Mouse (Mus musculus) forebrain, postnatal 0 days (tissue): ENCODE data around the gene Spo11. TPM values are rescaled to one million over a fixed set of nuclear protein-coding genes. Genes with fewer than 3 reads are reported as not detected.

Experiments used
- ATAC-seq: fragments of 200-750 bp; cut with Nextera tagmentation; 2 replicates; pipeline ENCODE4 v1.8.0; 2017; ENCODE audit warnings: mild to moderate bottlenecking, moderate library complexity
- DNase-seq: peaks from one replicate; pipeline ENCODE4 v3.0.0-alpha.2; 2015
- H3K27ac ChIP-seq: fragments of 300-500 bp; sonication (generic); 2 replicates; pipeline ENCODE4 v1.5.1; 2014; ENCODE audit warnings: low read depth, mild to moderate bottlenecking, antibody characterized with exemption, low read length, moderate library complexity, mixed read lengths
- H3K27me3 ChIP-seq: fragments of 300-500 bp; sonication (generic); 2 replicates; pipeline ENCODE4 v1.6.1; 2014; ENCODE audit warnings: mild to moderate bottlenecking, low read length, mixed read lengths; ENCODE audit not compliant: insufficient read depth
- H3K36me3 ChIP-seq: fragments of 300-500 bp; sonication (generic); 2 replicates; pipeline ENCODE4 v1.6.1; 2014; ENCODE audit warnings: mild to moderate bottlenecking, moderate library complexity; ENCODE audit not compliant: insufficient read depth
- H3K4me1 ChIP-seq: fragments of 300-500 bp; sonication (generic); 2 replicates; pipeline ENCODE4 v1.6.1; 2014; ENCODE audit warnings: antibody characterized with exemption; ENCODE audit not compliant: insufficient read depth
- H3K4me2 ChIP-seq: fragments of 300-500 bp; sonication (generic); 2 replicates; pipeline ENCODE4 v1.6.1; 2014; ENCODE audit warnings: low read depth, mild to moderate bottlenecking, moderate library complexity
- H3K4me3 ChIP-seq: fragments of 300-500 bp; sonication (generic); 2 replicates; pipeline ENCODE4 v1.5.1; 2014; ENCODE audit warnings: low read depth, low read length, mixed read lengths
- H3K9ac ChIP-seq: fragments of 300-500 bp; sonication (generic); 2 replicates; pipeline ENCODE4 v1.6.1; 2014; ENCODE audit warnings: mild to moderate bottlenecking
- H3K9me3 ChIP-seq: fragments of 300-500 bp; sonication (generic); 2 replicates; pipeline ENCODE4 v1.6.1; 2016; ENCODE audit warnings: low read length
- CTCF ChIP-seq: sonication (generic); IDR thresholded peaks from 2 replicates; pipeline ENCODE4 v1.5.1; 2016; ENCODE audit warnings: antibody characterized with exemption, control low read depth, low read depth
- WGBS: fragments of 180-500 bp; shearing (Covaris S2); extraction: QIAGEN DNeasy Blood & Tissue Kit; methylation state at CpG from one replicate; pipeline ENCODE4 v1.1.7; 2014; 5-methylcytosine and 5-hydroxymethylcytosine counted together
- polyA plus RNA-seq: library from polyadenylated mRNA; unstranded; fragments of >200 nt; fragmentation: Nextera tagmentation; extraction: Ambion mirVana; gene quantifications from 2 replicates; pipeline ENCODE4 v1.2.1, GENCODE M21; 2015
- total RNA-seq: library from RNA; depleted of rRNA; stranded (reverse); fragments of >200 nt; gene quantifications from 2 replicates; pipeline ENCODE4 v1.2.3, GENCODE M21; 2014

Spo11 gene
- total and polyA plus RNA-seq, 2 experiments from 2014 or later, result 1.1 to 1.3 TPM

GRCm38 (mm10) chr2:173030591-173031338 is 53.3 kb downstream of the Spo11 start:
- Histone ChIP-seq H3K4me2 (no peak overlapping the region), H3K27me3 (no peaks in the 10 kb centered on the region), H3K27ac (no peak overlapping the region), H3K9ac (no peak overlapping the region), H3K36me3 (peaks cover 42% of the 10 kb centered on the region), H3K4me3 (no peak overlapping the region), H3K4me1 (no peaks in the 10 kb centered on the region), H3K9me3 (no peaks in the 10 kb centered on the region)
- WGBS, result 82% methylated on average over 12 of the region's 12 CpGs
- no peak for TF ChIP-seq CTCF
- no peak for ATAC-seq
- DNase-seq, result no peak

- Histone ChIP-seq H3K36me3 (peaks cover 40% of the 10 kb centered on the region), H3K4me2 (no peak overlapping the region), H3K9ac (no peak overlapping the region), H3K4me1 (no peaks in the 10 kb centered on the region), H3K9me3 (no peaks in the 10 kb centered on the region), H3K4me3 (no peak overlapping the region), H3K27me3 (no peaks in the 10 kb centered on the region), H3K27ac (no peak overlapping the region)
- DNase-seq (no peak), ATAC-seq (no peak)
- 95% methylated on average over 13 of the region's 13 CpGs for WGBS
- TF ChIP-seq CTCF, result no peak
These were observed 56.0 kb downstream of the Spo11 start for GRCm38 (mm10) chr2:173033531-173033930.

DNA sequence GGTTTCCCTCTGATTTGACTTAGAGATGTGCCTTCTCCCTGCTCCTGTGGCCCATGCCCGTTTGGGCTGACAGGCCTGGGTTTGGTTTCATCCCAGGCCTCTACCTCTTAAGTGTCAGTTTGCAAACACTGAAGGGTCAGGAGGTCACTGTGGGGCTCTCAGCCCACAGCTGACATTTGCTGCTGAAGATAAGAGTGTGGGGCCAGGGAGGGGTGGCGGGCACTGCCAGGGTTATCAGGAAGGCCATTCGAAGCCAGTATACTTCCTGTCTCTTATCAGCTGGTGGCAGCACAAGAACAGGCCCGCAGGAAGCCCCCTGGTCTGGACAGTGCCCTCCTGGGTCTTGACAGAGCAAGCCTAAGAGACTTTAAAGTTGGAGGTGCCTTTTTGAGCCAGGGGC is 57.5 kb downstream of the Spo11 start:
- TF ChIP-seq CTCF, result no peak
- 82% methylated on average over 4 of the region's 4 CpGs for WGBS
- ATAC-seq (no peak), DNase-seq (no peak)
- Histone ChIP-seq H3K9me3 (no peaks in the 10 kb centered on the region), H3K27ac (no peak overlapping the region), H3K36me3 (peaks cover 36% of the 10 kb centered on the region), H3K9ac (no peak overlapping the region), H3K4me2 (no peak overlapping the region), H3K27me3 (no peaks in the 10 kb centered on the region), H3K4me3 (no peak overlapping the region), H3K4me1 (no peaks in the 10 kb centered on the region)

GRCm38 (mm10) chr2:173035653-173036052 is 58.2 kb downstream of the Spo11 start:
- TF ChIP-seq CTCF, result no peak
- Histone ChIP-seq H3K4me2 (no peak overlapping the region), H3K27me3 (no peaks in the 10 kb centered on the region), H3K4me3 (no peak overlapping the region), H3K9me3 (no peaks in the 10 kb centered on the region), H3K36me3 (peaks cover 31% of the 10 kb centered on the region), H3K9ac (no peak overlapping the region), H3K4me1 (no peaks in the 10 kb centered on the region), H3K27ac (no peak overlapping the region)
- DNase-seq (no peak), ATAC-seq (no peak)
- WGBS, result 87% methylated on average over 5 of the region's 5 CpGs

GRCm38 (mm10) chr2:173036055-173036454 is 58.6 kb downstream of the Spo11 start:
- Histone ChIP-seq H3K4me2 (no peak overlapping the region), H3K4me1 (no peaks in the 10 kb centered on the region), H3K9ac (no peak overlapping the region), H3K36me3 (peaks cover 30% of the 10 kb centered on the region), H3K4me3 (no peak overlapping the region), H3K27me3 (no peaks in the 10 kb centered on the region), H3K27ac (no peak overlapping the region), H3K9me3 (no peaks in the 10 kb centered on the region)
- WGBS, result 94% methylated on average over 5 of the region's 5 CpGs
- TF ChIP-seq CTCF, result no peak
- no peak for ATAC-seq
- DNase-seq, result no peak

GRCm38 (mm10) chr2:173036611-173037010 is 59.1 kb downstream of the Spo11 start:
- no peak for TF ChIP-seq CTCF
- H3K4me1 ChIP-seq, result no peaks in the 10 kb centered on the region
- no peak overlapping the region for H3K9ac ChIP-seq
- ATAC-seq, result no peak
- no peak for DNase-seq
- H3K4me3 ChIP-seq, result no peak overlapping the region
- H3K27ac ChIP-seq, result no peak overlapping the region
- no peaks in the 10 kb centered on the region for H3K27me3 ChIP-seq
- H3K9me3 ChIP-seq, result no peaks in the 10 kb centered on the region
- 77% methylated on average over 4 of the region's 4 CpGs for WGBS
- no peak overlapping the region for H3K4me2 ChIP-seq
- peaks cover 25% of the 10 kb centered on the region for H3K36me3 ChIP-seq

DNA sequence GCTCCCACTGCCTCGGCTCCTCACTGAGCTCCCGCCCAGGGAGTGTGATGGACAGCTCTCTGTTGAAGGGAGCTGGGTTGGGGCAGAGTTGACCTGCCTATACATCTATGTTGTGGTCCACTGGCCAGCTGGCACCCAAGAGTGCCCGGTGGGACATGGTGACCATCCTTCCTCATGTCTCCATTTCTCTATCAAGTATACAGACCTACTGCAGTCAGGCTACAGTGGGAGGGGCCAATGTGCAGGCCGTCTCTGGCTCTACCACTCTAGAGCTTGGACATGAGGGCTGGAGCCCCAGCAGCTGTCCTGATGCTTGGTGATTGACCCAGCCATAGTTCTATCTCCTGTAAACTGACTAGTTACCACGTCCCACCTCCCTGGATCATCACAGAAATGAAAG is 59.8 kb downstream of the Spo11 start:
- H3K4me2 ChIP-seq, result no peak overlapping the region
- ATAC-seq (no peak), DNase-seq (no peak)
- 85% methylated on average over 5 of the region's 5 CpGs for WGBS
- no peak overlapping the region for H3K4me3 ChIP-seq
- peaks cover 20% of the 10 kb centered on the region for H3K36me3 ChIP-seq
- no peak overlapping the region for H3K9ac ChIP-seq
- no peak overlapping the region for H3K27ac ChIP-seq
- TF ChIP-seq CTCF, result no peak
- no peaks in the 10 kb centered on the region for H3K4me1 ChIP-seq
- no peaks in the 10 kb centered on the region for H3K27me3 ChIP-seq
- no peaks in the 10 kb centered on the region for H3K9me3 ChIP-seq
